Mouse (Mus musculus): ENCODE data around the gene Lef1. TPM values are rescaled to one million over a fixed set of nuclear protein-coding genes. Genes with fewer than 3 reads are reported as not detected.

Lef1 gene
- polyA plus RNA-seq, 1 experiment from 2014 or later: 60.8 TPM

GRCm38 (mm10) chr3:131169161-131169560 is 58.9 kb downstream of the Lef1 start:
- Histone ChIP-seq H3K9ac (ENCODE audit: low read length) (no peak overlapping the region), H3K4me2 (ENCODE audit: low read depth, severe bottlenecking) (no peak overlapping the region), H3K27ac (replicated peaks; ENCODE audit: low read depth, low read length) (no peak overlapping the region), H3K4me1 (ENCODE audit: control insufficient read depth, insufficient read depth, low read length) (peaks cover 8% of the 10 kb centered on the region; the same call in 1 of the 2 replicates), H3K9me3 (ENCODE audit: control insufficient read depth, low read length) (no peaks in the 10 kb centered on the region), H3K4me3 (ENCODE audit: low read depth, low read length) (no peak overlapping the region), H3K36me3 (ENCODE audit: control insufficient read depth, insufficient read depth, low read length) (no peaks in the 10 kb centered on the region), H3K27me3 (ENCODE audit: control insufficient read depth, insufficient read depth, low read length) (no peaks in the 10 kb centered on the region)
- WGBS: 87% methylated on average over 6 of the region's 6 CpGs
- no peak for ATAC-seq (ENCODE audit: insufficient number of reproducible peaks, low FRiP score, low TSS enrichment, low read depth)
- no peak for DNase-seq (ENCODE audit: low spot score)

GRCm38 (mm10) chr3:131170099-131170643 is 59.9 kb downstream of the Lef1 start:
- Histone ChIP-seq H3K27me3 (ENCODE audit: control insufficient read depth, insufficient read depth, low read length) (no peaks in the 10 kb centered on the region), H3K27ac (replicated peaks; ENCODE audit: low read depth, low read length) (no peak overlapping the region), H3K9ac (ENCODE audit: low read length) (no peak overlapping the region), H3K4me2 (ENCODE audit: low read depth, severe bottlenecking) (no peak overlapping the region), H3K4me3 (ENCODE audit: low read depth, low read length) (no peak overlapping the region), H3K9me3 (ENCODE audit: control insufficient read depth, low read length) (no peaks in the 10 kb centered on the region), H3K4me1 (ENCODE audit: control insufficient read depth, insufficient read depth, low read length) (peaks cover 8% of the 10 kb centered on the region; the same call in 1 of the 2 replicates), H3K36me3 (ENCODE audit: control insufficient read depth, insufficient read depth, low read length) (no peaks in the 10 kb centered on the region)
- ATAC-seq (ENCODE audit: insufficient number of reproducible peaks, low FRiP score, low TSS enrichment, low read depth) (no peak), DNase-seq (ENCODE audit: low spot score) (no peak)
- 80% methylated on average over 6 of the region's 6 CpGs for WGBS

- no peak for ATAC-seq (ENCODE audit: insufficient number of reproducible peaks, low FRiP score, low TSS enrichment, low read depth)
- H3K4me2 ChIP-seq (ENCODE audit: low read depth, severe bottlenecking): no peak overlapping the region
- no peak overlapping the region for H3K4me3 ChIP-seq (ENCODE audit: low read depth, low read length)
- DNase-seq (ENCODE audit: low spot score): no peak
- no peak overlapping the region for H3K9ac ChIP-seq (ENCODE audit: low read length)
- H3K27me3 ChIP-seq (ENCODE audit: control insufficient read depth, insufficient read depth, low read length): no peaks in the 10 kb centered on the region
- WGBS: 42% methylated on average over 11 of the region's 11 CpGs
- H3K27ac ChIP-seq (replicated peaks; ENCODE audit: low read depth, low read length): 0 out of 2 replicates have a peak overlapping the region, but pooled peaks have one; percentile 36
- H3K4me1 ChIP-seq (ENCODE audit: control insufficient read depth, insufficient read depth, low read length): peaks cover 8% of the 10 kb centered on the region; the same call in 1 of the 2 replicates
- H3K9me3 ChIP-seq (ENCODE audit: control insufficient read depth, low read length): no peaks in the 10 kb centered on the region
- H3K36me3 ChIP-seq (ENCODE audit: control insufficient read depth, insufficient read depth, low read length): no peaks in the 10 kb centered on the region
Measured at GRCm38 (mm10) chr3:131171292-131171960, 61.2 kb downstream of the Lef1 start.

GRCm38 (mm10) chr3:131172293-131172692 is 62.0 kb downstream of the Lef1 start:
- H3K4me1 ChIP-seq (ENCODE audit: control insufficient read depth, insufficient read depth, low read length): peaks cover 8% of the 10 kb centered on the region; the same call in 1 of the 2 replicates
- H3K27me3 ChIP-seq (ENCODE audit: control insufficient read depth, insufficient read depth, low read length): no peaks in the 10 kb centered on the region
- no peak overlapping the region for H3K4me2 ChIP-seq (ENCODE audit: low read depth, severe bottlenecking)
- ATAC-seq (ENCODE audit: insufficient number of reproducible peaks, low FRiP score, low TSS enrichment, low read depth) (no peak), DNase-seq (ENCODE audit: low spot score) (no peak)
- WGBS: 87% methylated on average over 4 of the region's 4 CpGs
- no peak overlapping the region for H3K9ac ChIP-seq (ENCODE audit: low read length)
- H3K4me3 ChIP-seq (ENCODE audit: low read depth, low read length): no peak overlapping the region
- H3K36me3 ChIP-seq (ENCODE audit: control insufficient read depth, insufficient read depth, low read length): no peaks in the 10 kb centered on the region
- H3K27ac ChIP-seq (replicated peaks; ENCODE audit: low read depth, low read length): no peak overlapping the region
- H3K9me3 ChIP-seq (ENCODE audit: control insufficient read depth, low read length): no peaks in the 10 kb centered on the region

GRCm38 (mm10) chr3:131181006-131181405 is 70.7 kb downstream of the Lef1 start:
- H3K4me3 ChIP-seq (ENCODE audit: low read depth, low read length): no peak overlapping the region

GRCm38 (mm10) chr3:131182158-131182557 is 71.9 kb downstream of the Lef1 start:
- H3K4me3 ChIP-seq (ENCODE audit: low read depth, low read length): no peak overlapping the region
- H3K4me1 ChIP-seq (ENCODE audit: control insufficient read depth, insufficient read depth, low read length): peaks cover 8% of the 10 kb centered on the region; the same call in 1 of the 2 replicates
- H3K9ac ChIP-seq (ENCODE audit: low read length): no peak overlapping the region
- H3K4me2 ChIP-seq (ENCODE audit: low read depth, severe bottlenecking): peak overlapping the region; percentile 10; the same call in 1 of the 2 replicates
- H3K9me3 ChIP-seq (ENCODE audit: control insufficient read depth, low read length): no peaks in the 10 kb centered on the region
- 25% methylated on average over 6 of the region's 6 CpGs for WGBS
- DNase-seq (ENCODE audit: low spot score) (no peak), ATAC-seq (ENCODE audit: insufficient number of reproducible peaks, low FRiP score, low TSS enrichment, low read depth) (no peak)
- H3K27ac ChIP-seq (replicated peaks; ENCODE audit: low read depth, low read length): no peak overlapping the region
- no peaks in the 10 kb centered on the region for H3K36me3 ChIP-seq (ENCODE audit: control insufficient read depth, insufficient read depth, low read length)
- H3K27me3 ChIP-seq (ENCODE audit: control insufficient read depth, insufficient read depth, low read length): no peaks in the 10 kb centered on the region

More at GRCm38 (mm10) chr3:131181006-131181405, 70.7 kb downstream of the Lef1 start:
- Histone ChIP-seq H3K27ac (replicated peaks; ENCODE audit: low read depth, low read length) (no peak overlapping the region), H3K4me1 (ENCODE audit: control insufficient read depth, insufficient read depth, low read length) (peaks cover 8% of the 10 kb centered on the region; the same call in 1 of the 2 replicates), H3K27me3 (ENCODE audit: control insufficient read depth, insufficient read depth, low read length) (no peaks in the 10 kb centered on the region), H3K9me3 (ENCODE audit: control insufficient read depth, low read length) (no peaks in the 10 kb centered on the region), H3K4me2 (ENCODE audit: low read depth, severe bottlenecking) (no peak overlapping the region), H3K36me3 (ENCODE audit: control insufficient read depth, insufficient read depth, low read length) (no peaks in the 10 kb centered on the region), H3K9ac (ENCODE audit: low read length) (no peak overlapping the region)
- DNase-seq (ENCODE audit: low spot score) (no peak), ATAC-seq (ENCODE audit: insufficient number of reproducible peaks, low FRiP score, low TSS enrichment, low read depth) (no peak)
- 78% methylated on average over 11 of the region's 11 CpGs for WGBS

GRCm38 (mm10) chr3:131186193-131186592 is 75.9 kb downstream of the Lef1 start:
- Histone ChIP-seq H3K4me3 (ENCODE audit: low read depth, low read length) (no peak overlapping the region), H3K9me3 (ENCODE audit: control insufficient read depth, low read length) (no peaks in the 10 kb centered on the region), H3K27ac (replicated peaks; ENCODE audit: low read depth, low read length) (no peak overlapping the region), H3K36me3 (ENCODE audit: control insufficient read depth, insufficient read depth, low read length) (0 out of 2 replicates have a peak, but pooled peaks cover 2% of the 10 kb centered on the region), H3K4me1 (ENCODE audit: control insufficient read depth, insufficient read depth, low read length) (peaks cover 3% of the 10 kb centered on the region; the same call in 1 of the 2 replicates), H3K27me3 (ENCODE audit: control insufficient read depth, insufficient read depth, low read length) (no peaks in the 10 kb centered on the region), H3K9ac (ENCODE audit: low read length) (no peak overlapping the region), H3K4me2 (ENCODE audit: low read depth, severe bottlenecking) (no peak overlapping the region)
- WGBS: 84% methylated on average over 5 of the region's 5 CpGs
- DNase-seq (ENCODE audit: low spot score): no peak
- ATAC-seq (ENCODE audit: insufficient number of reproducible peaks, low FRiP score, low TSS enrichment, low read depth): no peak

GRCm38 (mm10) chr3:131190239-131190638 is 80.0 kb downstream of the Lef1 start:
- 71% methylated on average over 11 of the region's 11 CpGs for WGBS
- H3K4me3 ChIP-seq (ENCODE audit: low read depth, low read length): no peak overlapping the region
- ATAC-seq (ENCODE audit: insufficient number of reproducible peaks, low FRiP score, low TSS enrichment, low read depth) (no peak), DNase-seq (ENCODE audit: low spot score) (no peak)
- no peaks in the 10 kb centered on the region for H3K4me1 ChIP-seq (ENCODE audit: control insufficient read depth, insufficient read depth, low read length)
- no peak overlapping the region for H3K27ac ChIP-seq (replicated peaks; ENCODE audit: low read depth, low read length)
- H3K4me2 ChIP-seq (ENCODE audit: low read depth, severe bottlenecking): no peak overlapping the region
- H3K9me3 ChIP-seq (ENCODE audit: control insufficient read depth, low read length): no peaks in the 10 kb centered on the region
- H3K27me3 ChIP-seq (ENCODE audit: control insufficient read depth, insufficient read depth, low read length): no peaks in the 10 kb centered on the region
- no peak overlapping the region for H3K9ac ChIP-seq (ENCODE audit: low read length)
- H3K36me3 ChIP-seq (ENCODE audit: control insufficient read depth, insufficient read depth, low read length): 0 out of 2 replicates have a peak, but pooled peaks cover 2% of the 10 kb centered on the region
